Mouse (Mus musculus): Measurements from ENCODE around the gene Atf2. TPM values are rescaled to one million over a fixed set of nuclear protein-coding genes. Genes with fewer than 3 reads are reported as not detected.

Gene Atf2
- 40.0 and 46.1 TPM in 2 replicates for polyA plus RNA-seq (2012; rRNA removed)

DNA sequence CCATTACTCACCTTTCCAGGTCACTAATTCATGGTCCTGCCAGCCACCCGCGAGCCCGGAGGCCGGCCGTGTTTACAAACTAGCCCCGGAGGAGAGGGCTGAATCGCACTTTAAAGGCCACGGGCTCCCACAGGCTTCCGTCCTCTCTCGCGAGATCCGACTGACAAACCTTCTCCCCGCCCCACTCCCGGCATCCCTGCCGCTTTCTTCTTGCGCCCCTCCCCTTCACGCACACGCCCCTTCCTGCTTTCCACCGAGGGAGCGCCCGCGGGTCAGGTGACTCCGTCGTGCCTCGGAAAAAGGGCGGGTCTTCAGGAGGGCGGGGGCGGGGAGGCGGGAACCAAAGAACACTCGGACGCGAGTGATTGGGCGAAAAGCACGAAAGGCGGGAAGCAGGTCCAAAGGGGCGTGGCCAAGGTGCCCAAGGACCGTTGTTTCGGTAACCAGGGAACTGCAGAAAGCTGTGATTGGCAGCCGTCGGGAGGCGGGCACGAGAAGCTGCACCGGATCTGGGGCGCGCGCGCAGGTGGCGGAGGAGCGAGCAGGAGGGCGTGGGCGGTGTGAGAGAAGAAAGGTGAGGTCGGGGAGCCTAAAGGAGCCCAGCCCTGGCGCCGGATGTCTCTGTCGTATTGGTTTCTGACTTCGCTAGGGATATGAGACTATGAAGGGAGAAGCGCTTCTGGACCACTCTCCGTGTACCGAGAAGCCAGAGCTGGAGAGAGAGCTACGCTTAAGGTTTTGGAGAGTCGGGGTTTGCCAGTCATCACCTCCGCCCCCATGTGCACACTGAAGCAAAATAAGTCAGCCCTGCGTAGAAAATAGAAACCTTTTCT lies at the start of gene Atf2:
Gene Atf2 (minus strand): TSS at position 176 of the 833 bp plus-strand sequence.

DNA sequence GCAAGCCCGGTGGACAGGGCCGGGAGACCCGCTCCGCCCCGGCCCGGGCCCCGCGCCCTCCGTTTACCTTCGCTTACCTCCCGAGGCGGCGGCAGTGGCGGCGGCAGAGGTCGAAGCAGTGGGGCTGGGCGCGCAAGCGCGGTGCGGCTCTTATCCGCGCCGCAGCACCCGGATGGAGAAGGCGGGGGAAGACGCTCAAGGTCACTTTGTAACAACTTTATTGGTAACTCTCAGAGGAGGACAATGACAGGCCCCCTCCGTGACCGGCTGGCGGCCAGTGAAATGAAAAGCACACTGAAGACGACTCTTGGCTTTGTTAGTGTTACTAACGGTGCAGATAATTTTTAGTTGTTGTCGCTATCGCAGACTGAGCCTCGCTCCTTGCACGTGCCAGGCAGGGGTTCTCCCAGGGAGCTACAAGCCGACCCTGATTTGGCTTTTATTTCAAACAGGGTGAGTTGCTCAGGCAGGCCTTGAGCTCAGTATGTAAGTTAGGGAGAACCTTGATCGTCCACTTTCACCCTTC lies 18.8 kb upstream of the Atf2 start, which contains the start of gene Atp5g3:
Gene Atp5g3 (minus strand): TSS at position 152 of the 526 bp plus-strand sequence.

DNA sequence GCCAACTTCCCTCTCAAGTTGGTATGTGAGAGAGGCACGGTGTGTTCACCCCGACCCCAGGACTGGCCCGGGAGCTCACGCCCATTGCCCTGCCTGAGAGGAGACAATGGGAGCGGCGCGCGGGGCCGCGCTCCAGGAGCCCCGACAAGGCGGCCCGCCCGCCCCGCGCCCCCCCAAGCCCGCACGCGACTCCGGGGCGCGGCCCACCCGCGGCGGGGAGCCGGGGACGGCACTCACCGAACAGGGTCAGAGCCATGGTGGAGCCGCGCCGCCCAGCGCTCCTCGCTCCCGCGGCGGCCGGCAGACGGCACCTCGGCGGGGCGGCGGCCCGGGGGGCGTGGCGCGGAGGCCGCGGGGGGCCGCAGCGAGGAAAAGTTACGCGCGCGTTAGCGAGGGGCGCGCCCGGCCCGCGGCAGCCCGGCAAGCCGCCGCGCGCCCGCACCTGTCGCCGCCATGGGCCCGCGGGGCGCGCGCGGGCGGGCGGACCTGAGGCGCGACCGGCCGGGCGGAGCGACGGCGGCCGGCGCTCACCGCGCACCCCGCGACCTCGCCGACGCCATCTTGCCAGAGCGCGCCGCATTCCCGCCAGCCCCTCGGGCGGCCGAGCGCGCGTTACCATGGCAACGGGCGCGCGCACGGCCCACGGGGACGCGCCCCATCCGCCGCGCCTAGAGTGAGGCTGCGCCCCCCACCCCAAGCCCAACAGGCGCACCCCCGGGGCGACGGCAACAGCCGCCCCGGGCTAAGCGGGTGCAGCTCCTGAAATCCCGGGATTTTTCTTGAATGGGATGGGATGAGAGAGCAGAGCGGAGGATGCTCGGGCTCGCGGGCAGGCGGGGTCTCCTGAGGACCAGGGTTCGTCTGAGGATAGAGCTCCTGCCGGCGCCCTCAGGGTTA lies 117.4 kb downstream of the Atf2 start, which contains the start of gene Chn1:
Gene Chn1 (minus strand): TSS at position 561 of the 897 bp plus-strand sequence.

Other genes starting within 250 kb of the Atf2 start
- gene Chn1, start 117.3 kb downstream of the Atf2 start, polyA plus RNA-seq (2012; rRNA removed), result 192 and 199 TPM in 2 replicates
- 770 and 831 TPM in 2 replicates for gene Atp5g3, start 18.7 kb upstream of the Atf2 start, polyA plus RNA-seq (2012; rRNA removed)

All from central nervous system, embryonic 18 days (tissue).